Mouse (Mus musculus) myocyte (in vitro differentiated cells): ENCODE data around the gene Dek. TPM values are rescaled to one million over a fixed set of nuclear protein-coding genes. Genes with fewer than 3 reads are reported as not detected.

Experiments
- H3K27me3 ChIP-seq: one replicate; pipeline ENCODE4 v1.6.1; 2011; ENCODE audit not compliant: control insufficient read depth, insufficient read depth, insufficient read length
- H3K36me3 ChIP-seq: one replicate; pipeline ENCODE4 v1.6.1; 2011; ENCODE audit not compliant: control insufficient read depth, insufficient read depth
- H3K4me2 ChIP-seq: one replicate; pipeline ENCODE4 v1.6.1; 2011; ENCODE audit warnings: low read depth, control low read depth
- H3K4me3 ChIP-seq: one replicate; pipeline ENCODE4 v1.5.1; 2011; ENCODE audit warnings: mild to moderate bottlenecking, control low read depth, moderate library complexity
- H3K79me2 ChIP-seq: one replicate; pipeline ENCODE4 v1.6.1; 2011; ENCODE audit not compliant: control insufficient read depth, insufficient read depth
- H3ac ChIP-seq: one replicate; pipeline ENCODE4 v1.6.1; 2011; ENCODE audit not compliant: control insufficient read depth, insufficient read length
- CEBPB ChIP-seq: IDR thresholded peaks from 2 replicates; pipeline ENCODE4 v1.6.1; 2011; ENCODE audit warnings: mild to moderate bottlenecking, moderate library complexity; ENCODE audit not compliant: poor library complexity, insufficient read depth, severe bottlenecking
- E2F4 ChIP-seq: IDR thresholded peaks from one replicate; pipeline ENCODE4 v1.6.1; 2011; ENCODE audit warnings: mild to moderate bottlenecking, control low read depth, moderate library complexity; ENCODE audit not compliant: insufficient read depth
- MAX ChIP-seq: IDR thresholded peaks from one replicate; pipeline ENCODE4 v1.6.1; 2011; ENCODE audit warnings: low read depth, mild to moderate bottlenecking, control low read depth
- MYOD1 ChIP-seq, 3 experiments: IDR thresholded peaks; one replicate each; pipeline ENCODE4 v1.6.1; 2011; ENCODE audit warnings: control low read depth in 2 of 3, low read depth in 2 of 3, mild to moderate bottlenecking in 2 of 3, moderate library complexity in 1 of 3; ENCODE audit not compliant: insufficient read length in 2 of 3, control insufficient read depth in 1 of 3
- MYOG ChIP-seq, 3 experiments: IDR thresholded peaks; one replicate each; pipeline ENCODE4 v1.6.1; 2011; ENCODE audit warnings: control low read depth in 2 of 3, low read depth in 2 of 3, mild to moderate bottlenecking in 2 of 3; ENCODE audit not compliant: insufficient read length in 2 of 3, control insufficient read depth in 1 of 3, insufficient read depth in 1 of 3
- POLR2A ChIP-seq: IDR thresholded peaks from one replicate; pipeline ENCODE4 v1.6.1; 2011; ENCODE audit warnings: low read depth, mild to moderate bottlenecking, control low read depth, moderate library complexity; ENCODE audit not compliant: insufficient read length
- POLR2AphosphoS2 ChIP-seq: IDR thresholded peaks from one replicate; pipeline ENCODE4 v1.6.1; 2011; ENCODE audit warnings: low read depth, control low read depth; ENCODE audit not compliant: insufficient read length
- REST ChIP-seq: IDR thresholded peaks from one replicate; pipeline ENCODE4 v1.6.1; 2011; ENCODE audit warnings: mild to moderate bottlenecking, control low read depth, moderate library complexity; ENCODE audit not compliant: insufficient read depth, insufficient read length
- SRF ChIP-seq: IDR thresholded peaks from one replicate; pipeline ENCODE4 v1.6.1; 2011; ENCODE audit warnings: low read depth; ENCODE audit not compliant: control insufficient read depth, insufficient read length
- TCF12 ChIP-seq: IDR thresholded peaks from one replicate; pipeline ENCODE4 v1.6.1; 2011; ENCODE audit warnings: mild to moderate bottlenecking, control low read depth; ENCODE audit not compliant: poor library complexity, insufficient read depth, severe bottlenecking
- TCF3 ChIP-seq: IDR thresholded peaks from one replicate; pipeline ENCODE4 v1.6.1; 2011; ENCODE audit warnings: low read depth, control low read depth; ENCODE audit not compliant: insufficient read length
- USF1 ChIP-seq: IDR thresholded peaks from one replicate; pipeline ENCODE4 v1.6.1; 2011; ENCODE audit warnings: low read depth, mild to moderate bottlenecking, control low read depth, moderate library complexity
- polyA plus RNA-seq: library from polyadenylated mRNA; unstranded; fragments of >200 nt; fragmentation: generic; extraction: Trizol; gene quantifications from one replicate; pipeline ENCODE4 v1.2.1, GENCODE M21; 2012; ENCODE audit warnings: missing spikeins

The Dek gene
- polyA plus RNA-seq, 1 experiment: 11.2 TPM

- Histone ChIP-seq H3K27me3 (no peaks in the 10 kb centered on the region), H3ac (no peak overlapping the region), H3K4me2 (peak overlapping the region; percentile 7), H3K4me3 (no peak overlapping the region), H3K79me2 (no peaks in the 10 kb centered on the region), H3K36me3 (no peaks in the 10 kb centered on the region)
- TF ChIP-seq SRF (no peak), REST (no peak), POLR2A (no peak), CEBPB (no peak), POLR2AphosphoS2 (no peak), MYOG (IDR thresholded peaks at IDR 0.05; ENCODE audit: control insufficient read depth in 1 of 3, insufficient read depth in 1 of 3, insufficient read length in 2 of 3, low read depth in 2 of 3) (no peak), MAX (no peak)
Observed at GRCm38 (mm10) chr13:47112924-47113323, 6.9 kb upstream of the Dek start.

DNA sequence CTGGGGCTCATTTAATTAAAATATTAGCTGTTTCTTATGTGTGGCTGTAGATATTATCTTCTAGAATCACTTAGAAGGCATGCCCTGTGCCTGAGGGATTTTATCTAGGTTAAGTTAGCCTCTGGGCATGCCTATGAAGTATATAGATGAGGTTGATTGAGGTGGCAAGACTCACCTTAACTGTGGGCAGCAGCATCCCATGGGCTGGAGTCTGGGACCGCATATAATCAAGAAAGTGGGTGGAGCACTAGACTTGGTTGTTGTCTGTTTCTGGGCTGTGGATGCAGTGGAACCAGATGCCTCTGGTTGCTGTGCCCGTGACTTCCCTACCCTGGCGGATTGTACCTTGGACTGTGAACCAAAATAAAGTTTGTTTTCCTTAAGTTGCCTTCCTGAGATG, 6.1 kb upstream of the Dek start:
- Histone ChIP-seq H3K36me3 (no peaks in the 10 kb centered on the region), H3K4me3 (no peak overlapping the region), H3K79me2 (no peaks in the 10 kb centered on the region), H3K27me3 (no peaks in the 10 kb centered on the region), H3ac (no peak overlapping the region), H3K4me2 (peak overlapping the region; percentile 39)
- TF ChIP-seq CEBPB (no peak), SRF (no peak), POLR2A (no peak), REST (no peak), MYOD1 (IDR thresholded peaks at IDR 0.05; ENCODE audit: control insufficient read depth in 1 of 3, insufficient read length in 2 of 3, low read depth in 2 of 3) (no peak), USF1 (no peak)

GRCm38 (mm10) chr13:47111185-47111584, 5.2 kb upstream of the Dek start:
- no peak overlapping the region for H3ac ChIP-seq
- no peak for TF ChIP-seq TCF3
- no peak for TF ChIP-seq USF1
- TF ChIP-seq REST: no peak
- TF ChIP-seq MYOD1 (IDR thresholded peaks at IDR 0.05; ENCODE audit: control insufficient read depth in 1 of 3, insufficient read length in 2 of 3, low read depth in 2 of 3): no peak
- no peak for TF ChIP-seq SRF
- TF ChIP-seq POLR2A: no peak
- TF ChIP-seq TCF12: no peak
- no peaks in the 10 kb centered on the region for H3K27me3 ChIP-seq
- peak overlapping the region; percentile 15 for H3K4me2 ChIP-seq
- H3K79me2 ChIP-seq: no peaks in the 10 kb centered on the region
- no peak overlapping the region for H3K4me3 ChIP-seq
- H3K36me3 ChIP-seq: no peaks in the 10 kb centered on the region

DNA sequence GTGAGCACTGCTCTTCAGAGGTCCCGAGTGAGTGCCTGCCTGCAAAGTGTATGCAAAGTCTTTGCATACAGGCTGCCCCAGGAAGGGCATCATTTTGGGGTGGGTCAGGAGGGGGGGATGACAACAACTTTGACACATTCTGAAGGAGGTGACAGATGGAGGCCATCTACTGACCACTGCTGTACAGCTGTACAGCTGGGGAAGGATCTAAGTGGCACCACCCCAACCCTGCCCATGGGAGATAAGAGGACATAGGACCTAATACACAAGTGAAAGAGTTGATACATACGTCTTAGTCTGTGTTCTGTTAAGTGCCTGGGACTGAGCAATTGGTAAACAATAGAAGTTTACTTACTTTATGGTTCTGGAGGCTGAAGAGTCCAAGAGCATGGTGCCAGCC, 3.2 kb upstream of the Dek start:
- H3K4me2 ChIP-seq: no peak overlapping the region
- no peaks in the 10 kb centered on the region for H3K36me3 ChIP-seq
- TF ChIP-seq SRF (no peak), USF1 (no peak)
- H3K79me2 ChIP-seq: peaks cover 14% of the 10 kb centered on the region
- H3K27me3 ChIP-seq: no peaks in the 10 kb centered on the region
- H3ac ChIP-seq: no peak overlapping the region
- H3K4me3 ChIP-seq: no peak overlapping the region

- Histone ChIP-seq H3K27me3 (no peaks in the 10 kb centered on the region), H3K36me3 (peaks cover 5% of the 10 kb centered on the region), H3K4me3 (peak overlapping the region; percentile 57), H3ac (peak overlapping the region; percentile 74), H3K79me2 (peaks cover 41% of the 10 kb centered on the region), H3K4me2 (peak overlapping the region; percentile 95)
- TF ChIP-seq E2F4: no peak
- no peak for TF ChIP-seq SRF
- TF ChIP-seq REST: no peak
- TF ChIP-seq MAX: no peak
- no peak for TF ChIP-seq USF1
- TF ChIP-seq MYOG (IDR thresholded peaks at IDR 0.05; ENCODE audit: control insufficient read depth in 1 of 3, insufficient read depth in 1 of 3, insufficient read length in 2 of 3, low read depth in 2 of 3): no peak
- TF ChIP-seq MYOD1 (IDR thresholded peaks at IDR 0.05; ENCODE audit: control insufficient read depth in 1 of 3, insufficient read length in 2 of 3, low read depth in 2 of 3): no peak
- TF ChIP-seq TCF12: no peak
- no peak for TF ChIP-seq TCF3
- TF ChIP-seq POLR2A: no peak
- TF ChIP-seq POLR2AphosphoS2: no peak
- TF ChIP-seq CEBPB: no peak
Observed at GRCm38 (mm10) chr13:47106580-47106888, 533 bp upstream of the Dek start.
